Mouse (Mus musculus) spleen, postnatal 14 days (tissue): ENCODE results near the gene Pik3r5.

Source experiments
- DNase-seq, 2 experiments: peaks; one replicate each; pipeline ENCODE4 v3.0.0; 2021 to 2022; ENCODE audit warnings: low spot score in 2 of 2

The Pik3r5 gene

DNA sequence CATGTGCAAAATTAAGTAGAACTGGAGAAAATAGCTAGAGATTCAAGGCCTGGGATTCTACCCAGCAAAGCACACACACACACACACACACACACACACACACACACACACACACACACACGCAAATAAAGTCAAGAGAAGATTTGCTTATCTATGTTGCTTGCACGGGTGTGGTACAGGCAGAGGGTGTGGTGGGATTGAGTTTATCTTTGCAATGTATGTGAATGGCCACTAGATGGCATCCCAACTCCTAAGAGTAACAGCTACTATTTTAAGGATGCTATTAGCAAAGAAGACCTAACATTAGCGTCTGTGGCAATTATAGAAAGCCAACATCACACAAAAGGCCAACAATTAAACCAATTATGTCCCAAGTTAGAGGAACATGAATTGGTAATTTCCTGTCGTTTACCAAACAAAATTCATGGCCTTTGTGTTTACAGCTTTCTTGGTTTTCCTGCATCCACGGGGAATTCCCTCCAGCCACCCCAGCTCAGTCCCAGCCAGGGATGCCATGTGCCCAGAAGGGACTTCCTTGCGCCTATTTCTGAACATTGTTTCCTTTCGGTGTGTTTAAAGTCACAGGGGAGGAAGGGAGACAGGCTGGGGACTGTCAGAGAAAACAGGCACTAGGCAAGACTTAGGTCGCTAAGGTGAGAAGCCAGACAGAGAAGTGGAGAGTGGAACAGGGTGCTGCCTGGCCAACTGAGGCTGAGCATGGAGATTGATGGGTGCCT lies 53.5 kb downstream of the Pik3r5 start:
- no peak for DNase-seq

DNA sequence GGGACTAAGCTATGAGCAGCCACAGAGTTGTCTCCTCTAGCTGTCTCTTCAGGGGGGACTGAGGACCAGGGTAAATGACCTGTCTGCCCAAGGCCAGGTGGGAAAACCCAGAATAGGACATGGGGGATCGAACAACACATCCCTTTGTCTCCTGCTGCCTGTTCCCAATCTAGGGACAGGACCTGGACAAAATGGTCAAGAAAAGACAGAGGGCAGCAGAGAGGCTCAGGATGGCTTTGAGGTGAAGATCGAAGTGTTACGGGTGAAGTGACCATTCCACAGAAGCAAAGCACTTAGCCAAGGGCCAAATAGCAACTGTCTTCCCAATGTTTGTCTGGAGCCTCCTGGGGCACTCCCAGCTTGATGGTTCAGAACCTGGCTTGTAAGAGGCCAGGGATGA lies 54.2 kb downstream of the Pik3r5 start:
- DNase-seq, result no peak

DNA sequence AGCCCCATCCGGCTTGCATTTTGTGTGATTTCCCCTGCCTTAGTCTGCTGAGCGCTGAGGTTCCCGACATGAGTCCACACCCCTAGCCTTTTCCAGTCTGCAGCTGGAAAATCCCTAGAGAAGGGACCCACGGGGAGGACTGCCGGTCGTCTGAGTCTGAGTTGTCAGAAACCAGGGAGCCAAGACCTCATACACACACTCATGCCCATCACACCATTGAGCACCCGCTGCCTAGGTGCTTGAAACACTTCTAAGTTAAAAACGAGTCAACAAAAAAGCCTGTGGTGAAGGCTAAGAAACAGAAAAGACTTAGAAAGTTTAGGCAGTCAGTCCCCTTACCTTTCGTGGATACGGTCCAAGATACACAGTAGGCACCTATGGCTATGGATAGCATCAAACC lies 55.8 kb downstream of the Pik3r5 start:
- no peak for DNase-seq

DNA sequence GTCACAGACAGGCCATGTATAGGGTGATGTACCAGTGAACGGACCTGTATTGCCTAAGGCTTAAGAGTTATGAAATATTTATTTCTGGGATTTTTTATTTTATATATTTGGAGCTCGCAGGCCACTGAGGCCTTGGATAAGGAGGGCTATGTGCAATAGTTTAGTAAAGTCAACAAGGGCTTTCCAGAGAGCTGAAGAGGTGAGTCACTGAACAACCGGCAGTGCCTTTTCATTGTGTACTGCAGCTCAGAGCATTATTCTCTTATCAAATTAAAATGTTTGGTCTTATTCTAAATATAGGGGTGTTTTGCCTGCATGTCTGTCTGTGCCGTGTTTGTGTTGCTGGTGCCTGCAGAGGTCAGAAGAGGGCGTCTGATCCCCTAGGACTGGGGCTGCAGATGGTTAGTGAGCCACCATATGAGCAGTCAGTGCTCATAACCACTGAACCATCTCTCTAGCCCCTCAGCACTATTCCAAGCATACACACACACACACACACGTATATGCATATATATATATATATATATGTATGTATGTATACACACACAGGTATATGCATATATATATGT lies 56.4 kb downstream of the Pik3r5 start:
- no peak for DNase-seq

DNA sequence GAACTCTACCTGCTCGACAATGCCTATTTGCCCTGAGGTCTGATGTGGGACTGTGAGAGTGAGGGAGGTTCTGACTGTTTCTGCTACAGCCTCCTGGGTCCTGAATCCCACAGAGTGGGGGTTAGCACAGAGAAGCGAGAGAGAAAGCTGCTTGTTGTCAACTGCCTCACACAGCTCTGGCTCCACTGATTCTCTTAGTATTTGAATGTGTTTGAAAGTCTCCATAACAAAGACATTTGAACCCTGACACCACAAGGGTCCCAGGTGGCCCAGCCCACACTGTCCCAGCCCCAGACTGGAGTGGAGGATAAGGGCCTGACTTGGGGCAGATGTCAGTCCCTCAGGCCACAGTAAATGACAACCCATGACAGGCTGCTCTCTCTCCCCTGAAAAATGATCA lies 57.3 kb downstream of the Pik3r5 start:
- DNase-seq, result no peak

DNA sequence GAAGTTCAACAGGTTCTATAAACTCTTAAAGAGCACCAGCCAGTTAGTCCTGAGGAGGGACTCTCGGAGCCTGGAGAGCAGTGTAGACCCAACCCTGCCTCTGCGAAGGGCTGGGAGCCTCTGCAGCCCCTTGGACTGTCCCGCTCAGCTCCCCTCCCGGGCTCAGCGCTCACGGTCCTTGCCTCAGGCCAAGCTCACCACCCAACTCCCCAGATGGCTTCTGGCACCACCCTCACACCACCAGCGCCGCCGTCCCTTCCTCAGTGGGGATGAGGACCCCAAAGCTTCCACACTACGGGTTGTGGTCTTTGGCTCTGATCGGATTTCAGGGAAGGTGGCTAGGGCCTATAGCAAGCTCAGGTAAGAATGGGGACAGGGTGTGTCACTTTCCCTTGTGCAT lies 60.7 kb downstream of the Pik3r5 start:
- DNase-seq, result no peak

DNA sequence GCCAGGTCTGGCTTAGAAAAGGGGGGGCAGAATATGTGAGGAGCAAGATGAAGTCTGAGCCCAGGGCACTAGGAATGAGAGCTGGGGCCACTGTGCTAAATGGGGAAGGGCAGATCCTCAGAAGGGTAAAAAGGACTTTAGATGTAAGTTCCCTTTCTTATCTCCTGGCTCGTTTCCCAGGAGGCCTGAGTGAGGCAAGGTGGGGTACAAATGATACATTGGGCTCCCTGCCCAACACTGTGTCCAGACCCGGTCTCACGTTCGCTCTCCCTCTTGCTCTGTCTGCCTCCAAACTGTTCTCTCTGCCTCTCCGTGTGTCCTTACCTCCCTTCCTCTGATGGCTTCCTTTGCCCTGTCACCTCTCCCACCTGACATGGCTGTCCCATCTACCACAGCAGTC lies 61.8 kb downstream of the Pik3r5 start:
- DNase-seq, result no peak

DNA sequence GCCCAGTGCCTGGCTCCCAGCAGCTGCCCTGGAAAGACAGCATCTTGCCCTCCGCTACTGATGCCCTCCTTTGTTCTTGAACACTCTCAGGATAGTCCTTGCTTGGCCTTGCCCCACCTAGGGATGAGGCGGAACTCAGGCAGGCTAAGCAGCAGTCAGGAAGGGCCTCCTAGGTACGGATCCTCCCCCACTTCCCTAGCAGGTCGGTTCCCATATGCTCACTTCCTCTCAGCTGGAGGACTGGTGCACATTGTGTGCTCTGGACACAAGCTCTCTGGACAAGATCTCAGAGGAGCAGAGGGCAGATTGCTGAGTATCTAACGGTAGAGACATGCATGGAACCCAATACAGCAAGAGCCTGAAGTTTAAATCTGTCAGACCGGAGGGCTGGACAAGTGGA lies 65.2 kb downstream of the Pik3r5 start:
- no peak for DNase-seq

DNA sequence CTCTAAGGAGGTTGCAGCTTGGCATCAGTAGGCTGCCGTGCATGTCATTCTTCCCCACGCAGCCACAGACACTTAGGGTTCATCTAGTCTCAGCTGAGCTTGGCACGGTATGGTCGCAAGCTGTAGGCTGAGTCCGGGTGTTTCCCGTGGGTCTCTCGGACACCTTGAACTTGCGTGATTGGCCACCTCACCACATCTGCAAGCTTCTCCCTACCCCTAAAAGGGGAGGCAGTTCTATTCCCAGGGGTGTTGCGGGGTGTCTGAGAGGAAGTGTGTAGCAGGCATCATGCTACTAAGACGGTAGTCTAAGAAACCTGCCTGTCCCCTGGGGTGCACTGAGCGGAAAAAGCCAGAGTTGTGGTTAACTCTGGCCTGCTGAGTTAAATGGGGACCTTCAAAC lies 66.6 kb downstream of the Pik3r5 start:
- DNase-seq, result peak; percentile 48 to 58

DNA sequence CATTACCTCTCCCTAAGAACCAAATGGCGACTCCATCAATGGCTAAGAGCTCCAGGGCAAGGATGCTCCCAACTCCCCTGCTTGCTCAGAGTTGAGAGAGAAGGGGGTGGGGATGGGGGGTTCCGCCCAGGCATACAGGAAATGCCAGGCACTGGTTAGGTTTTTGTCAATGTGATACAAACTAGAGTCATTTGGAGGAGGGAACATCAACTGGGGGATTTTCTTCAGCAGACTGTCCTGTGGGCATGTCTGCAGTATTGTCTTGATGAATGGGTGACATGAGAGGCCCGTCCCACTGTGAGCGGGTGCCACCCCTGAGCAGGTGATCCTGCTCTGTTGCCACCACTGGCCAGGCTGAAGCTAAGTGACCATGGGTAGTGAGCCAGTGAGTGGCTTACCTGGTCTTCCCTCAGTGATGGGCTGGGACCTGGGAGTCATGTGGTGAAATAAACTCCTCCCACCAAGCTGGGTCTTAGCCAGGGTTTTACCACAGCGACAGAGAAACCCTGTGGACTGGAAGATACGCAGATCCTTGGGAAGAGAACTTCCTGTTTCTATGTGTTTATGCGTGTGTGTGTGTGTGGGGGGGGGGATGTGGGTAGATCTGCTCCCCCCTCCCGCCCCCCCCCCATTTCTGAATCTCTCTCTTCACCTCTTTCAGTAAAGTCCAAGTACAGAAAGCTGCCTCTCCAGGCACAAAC lies 67.2 kb downstream of the Pik3r5 start:
- no peak for DNase-seq

DNA sequence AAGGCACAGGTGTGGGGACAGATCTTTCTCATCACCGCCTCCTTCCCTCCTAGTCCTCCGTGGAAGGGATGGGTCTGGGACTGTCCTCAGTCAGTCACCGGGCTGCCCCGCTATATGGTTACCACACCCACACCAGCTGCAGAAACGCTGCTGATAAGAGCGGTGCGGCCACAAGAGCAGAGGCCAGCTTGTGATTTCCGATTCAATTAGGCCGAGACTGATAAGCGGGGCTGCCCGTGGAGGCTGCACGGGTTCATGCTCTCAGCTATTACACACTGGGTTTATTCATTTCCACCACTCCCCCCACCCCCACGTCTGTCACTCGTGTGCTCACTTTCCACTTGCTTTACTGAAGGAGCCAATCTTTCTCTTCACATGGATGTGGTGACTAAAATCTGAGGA lies 69.0 kb downstream of the Pik3r5 start:
- no peak for DNase-seq

DNA sequence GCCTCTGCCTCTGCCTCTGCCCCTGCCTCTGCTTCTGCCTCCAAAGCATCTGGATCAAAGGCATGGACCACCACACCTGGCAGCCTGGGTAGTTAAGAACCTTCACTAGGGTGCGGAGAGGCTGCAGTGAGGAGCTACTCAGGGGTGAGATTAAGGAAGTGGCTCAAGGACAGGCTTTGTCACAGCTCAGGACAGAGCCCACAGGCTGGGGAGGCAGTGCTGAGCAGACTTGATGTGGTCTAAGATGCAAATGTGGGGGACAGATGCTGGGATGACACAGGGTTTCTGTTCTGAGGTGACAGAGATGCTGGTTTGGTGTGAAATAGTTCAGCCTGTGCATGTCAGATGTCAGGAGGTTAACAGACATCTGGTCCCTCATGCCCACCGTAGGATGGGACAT lies 70.5 kb downstream of the Pik3r5 start:
- no peak for DNase-seq

DNA sequence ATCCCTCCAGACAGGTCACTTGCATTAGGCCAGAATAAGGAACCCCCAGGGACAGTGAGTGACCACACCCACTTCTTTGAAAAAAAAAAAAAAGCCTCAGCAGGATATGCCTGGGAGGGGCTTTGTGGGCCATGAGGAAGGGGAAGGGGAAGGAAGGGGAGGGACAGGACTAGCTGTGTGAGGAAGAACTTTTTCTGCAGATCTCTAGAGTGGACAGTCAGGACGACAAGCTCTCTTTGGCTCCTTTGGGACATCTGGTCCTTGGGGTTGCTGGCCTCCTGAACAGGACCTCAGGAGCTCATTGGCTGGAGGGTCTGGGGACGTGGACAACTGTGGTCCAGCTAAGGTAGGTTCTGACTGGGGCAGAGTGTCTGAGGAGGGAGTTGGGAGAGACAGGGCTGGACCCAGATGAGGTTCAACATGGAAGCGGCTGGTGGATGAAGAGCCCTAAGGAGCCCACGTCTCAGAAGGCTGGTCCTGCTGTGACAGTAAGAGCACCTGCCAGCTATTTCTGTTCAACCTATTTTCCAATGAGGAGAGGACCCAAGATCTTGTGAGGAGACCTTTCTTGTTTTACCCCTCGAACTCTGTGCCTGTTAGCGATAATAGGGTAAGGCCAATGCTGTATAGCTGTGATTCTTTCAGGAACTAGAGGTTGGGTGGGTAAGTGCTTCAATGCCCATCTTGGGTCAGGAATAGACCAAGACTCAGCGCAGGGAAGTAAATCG lies 71.1 kb downstream of the Pik3r5 start, which contains the start of gene Pik3r6:
Pik3r6 (plus strand) TSS at position 118 of the 728 bp plus-strand sequence.
- no peak for DNase-seq

DNA sequence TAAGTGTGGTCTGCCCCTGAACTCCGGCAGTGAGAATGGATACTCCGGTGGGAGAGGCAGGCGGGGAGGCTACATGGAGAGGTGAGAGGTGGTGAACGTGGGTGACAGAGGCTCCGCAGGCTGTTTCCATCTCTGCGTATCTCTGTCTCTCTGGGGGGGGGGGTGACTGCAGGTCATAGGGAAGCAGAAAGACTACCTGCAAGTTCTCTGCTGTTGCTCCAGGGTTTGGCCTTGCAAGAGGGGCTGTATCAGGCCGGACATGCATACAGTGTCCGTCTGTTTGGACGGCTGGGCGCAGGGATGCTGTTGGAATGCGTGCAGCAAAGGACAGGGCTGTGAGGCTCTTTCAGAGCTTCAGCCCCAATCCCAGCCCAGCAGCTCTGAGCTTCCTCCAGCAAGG lies 73.0 kb downstream of the Pik3r5 start:
- no peak for DNase-seq

DNA sequence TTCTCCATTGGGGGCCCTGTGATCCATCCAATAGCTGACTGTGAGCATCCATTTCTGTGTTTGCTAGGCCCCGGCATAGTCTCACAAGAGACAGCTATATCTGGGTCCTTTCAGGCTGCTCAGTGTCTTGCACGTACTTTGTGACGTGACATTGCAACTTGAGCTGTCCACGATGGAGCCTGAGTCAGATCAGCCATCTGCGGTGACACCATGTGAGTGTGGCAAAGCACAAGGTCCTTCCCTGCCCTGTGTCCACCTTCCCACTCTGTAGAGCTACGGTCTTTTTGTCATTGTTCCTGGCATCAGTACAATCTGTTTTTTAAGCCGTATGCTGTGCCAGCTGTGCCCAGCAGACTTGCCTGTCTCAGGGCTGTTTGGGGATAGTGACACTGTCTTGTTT lies 75.3 kb downstream of the Pik3r5 start:
- no peak for DNase-seq

DNA sequence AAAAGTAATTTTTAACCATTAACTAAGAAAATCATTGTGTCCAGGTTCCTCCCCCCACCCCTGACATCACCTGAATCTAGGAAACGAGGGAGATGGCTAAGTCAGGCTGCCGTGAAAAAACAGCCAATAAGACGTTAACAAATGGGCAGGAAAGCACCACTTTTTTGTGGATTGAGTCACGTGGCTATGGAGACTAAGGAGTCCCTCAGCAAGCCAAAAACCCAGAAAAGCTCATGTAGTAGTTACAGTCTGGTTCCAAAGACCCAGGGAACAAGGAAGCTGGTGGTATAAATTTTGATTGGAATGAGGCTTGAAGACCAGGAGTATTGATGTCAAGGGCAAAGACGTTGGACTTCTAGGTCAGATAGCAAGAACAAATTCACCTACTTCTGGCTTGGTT lies 76.7 kb downstream of the Pik3r5 start:
- no peak for DNase-seq

DNA sequence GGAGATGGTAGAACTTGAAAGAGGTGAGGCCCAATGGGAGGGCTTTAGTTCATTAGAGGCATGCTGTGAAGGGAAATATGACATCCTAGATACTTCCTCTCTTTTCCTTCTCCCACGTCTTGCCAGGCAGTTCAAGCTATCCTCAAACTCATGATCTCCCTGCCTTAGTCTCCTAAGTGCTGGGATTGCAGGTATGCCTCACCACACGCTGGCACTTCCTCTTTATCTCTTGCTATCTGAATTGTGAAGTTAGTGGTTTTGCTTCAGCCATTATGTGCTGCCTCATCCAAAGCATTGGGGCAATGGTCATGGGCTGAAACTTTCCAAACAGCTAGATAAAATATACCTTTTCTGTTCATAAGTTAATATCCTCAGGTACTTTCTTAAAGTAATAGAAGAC lies 77.3 kb downstream of the Pik3r5 start:
- no peak for DNase-seq

DNA sequence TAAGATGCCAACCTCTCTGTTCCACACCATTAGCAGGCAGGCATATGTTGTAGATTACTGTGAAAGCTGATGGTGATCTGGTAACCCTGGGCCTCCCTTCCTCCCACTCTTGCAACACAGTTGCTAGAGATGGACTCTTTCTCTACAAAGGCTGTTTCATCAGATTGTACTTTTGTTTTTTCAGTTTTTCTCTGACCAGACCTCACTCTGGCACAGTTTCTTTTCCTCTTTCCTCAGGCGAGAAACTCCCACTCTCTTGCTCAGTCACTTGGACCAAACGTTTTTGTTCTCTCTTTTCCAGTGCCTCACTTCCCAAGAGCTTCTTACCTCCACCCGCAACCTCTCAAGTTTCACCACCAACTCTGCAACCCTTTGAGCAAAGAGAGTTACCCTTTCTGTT lies 82.0 kb downstream of the Pik3r5 start:
- DNase-seq, result no peak

DNA sequence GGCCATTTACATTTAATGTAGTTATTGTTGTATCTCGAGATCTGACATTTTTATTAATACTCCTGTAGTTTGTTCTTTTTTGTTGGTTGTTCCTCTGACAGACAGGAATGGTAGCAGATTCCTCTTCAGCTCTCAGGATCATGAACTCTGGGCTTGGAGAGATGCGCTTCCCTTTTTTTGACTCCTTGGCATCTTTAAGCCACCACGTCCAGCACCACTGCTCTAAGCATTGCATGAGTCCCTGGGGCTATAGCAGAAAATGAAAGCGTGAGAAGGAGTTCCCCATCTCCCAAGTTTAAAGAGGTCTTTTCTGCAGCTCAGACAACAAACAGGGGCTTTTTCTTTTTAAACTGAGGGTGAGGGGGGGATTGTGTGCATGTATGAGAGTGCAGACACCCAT lies 87.4 kb downstream of the Pik3r5 start:
- no peak for DNase-seq

DNA sequence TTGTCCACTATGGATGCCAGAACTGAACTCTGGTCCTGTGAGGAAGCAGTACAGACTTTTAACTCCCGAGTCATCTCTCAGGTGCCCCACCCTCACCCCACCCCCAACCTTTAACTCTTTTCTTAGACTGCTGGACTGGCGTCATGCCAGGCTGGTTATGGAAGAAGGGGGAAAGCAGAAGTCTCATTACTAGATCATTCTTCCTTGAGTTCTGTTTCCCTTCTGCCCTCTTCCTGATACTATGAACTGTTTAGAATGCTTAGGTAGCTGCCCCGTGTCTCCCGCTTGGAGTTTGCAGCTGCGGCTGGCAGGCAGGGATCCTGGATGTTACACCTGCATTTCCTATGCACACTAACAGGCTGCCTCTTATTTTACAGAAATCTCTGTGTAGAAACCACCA lies 87.9 kb downstream of the Pik3r5 start:
- DNase-seq, result no peak

DNA sequence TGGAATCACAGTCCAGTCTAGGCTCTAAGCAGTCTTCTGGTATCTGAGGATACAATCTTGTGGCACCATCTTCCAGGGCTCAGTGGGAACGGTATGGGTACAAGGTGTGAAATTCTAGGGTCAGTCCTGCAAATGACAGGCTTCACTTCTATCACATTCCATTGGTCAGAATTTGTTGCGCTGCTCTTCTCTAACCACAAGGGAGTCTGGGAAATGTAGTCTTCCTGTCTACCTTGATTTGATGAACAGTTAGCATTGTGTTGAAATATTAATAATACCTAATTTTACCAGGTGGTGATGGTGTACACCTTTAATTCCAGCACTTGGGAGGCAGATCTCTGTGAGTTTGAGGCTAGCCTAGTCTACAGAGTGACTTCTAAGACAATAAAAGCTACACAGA lies 88.5 kb downstream of the Pik3r5 start:
- no peak for DNase-seq

DNA sequence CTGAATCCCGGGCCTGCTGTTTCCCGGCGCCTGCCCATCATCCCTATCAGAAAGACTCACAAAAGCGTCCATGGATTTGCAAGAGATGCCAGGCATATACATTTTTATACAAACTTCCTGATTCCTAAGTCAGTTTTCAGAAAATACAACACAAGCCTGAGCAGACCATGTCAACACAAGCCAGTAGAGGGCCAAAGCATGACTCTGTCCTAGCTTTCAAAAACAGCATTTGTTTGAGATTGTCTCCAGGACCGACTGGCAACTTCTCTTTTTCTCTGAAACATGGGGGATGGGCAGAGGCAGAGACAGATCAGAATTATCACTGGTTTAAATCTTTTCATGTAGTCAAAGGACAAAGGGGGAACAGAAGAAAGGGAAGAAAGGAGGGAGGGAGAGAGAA lies 89.4 kb downstream of the Pik3r5 start:
- no peak for DNase-seq

DNA sequence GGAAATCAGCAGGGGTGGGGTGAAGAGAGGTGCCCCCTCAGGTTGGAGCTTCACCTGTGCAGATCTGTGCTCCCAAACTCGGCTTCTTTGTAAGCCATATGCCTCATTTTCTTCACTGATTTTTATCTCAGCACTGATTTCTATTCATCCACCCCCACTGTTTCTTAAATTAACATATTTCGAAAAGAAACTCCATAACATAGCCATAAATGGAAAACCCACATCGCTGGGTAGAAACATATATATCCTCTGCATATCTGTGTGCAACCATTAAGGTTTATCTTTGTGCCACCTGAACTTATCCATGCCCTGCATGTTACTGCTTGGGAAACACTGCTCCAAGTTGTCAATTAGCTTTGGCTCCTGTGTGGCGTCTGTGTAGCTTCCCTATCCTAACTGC lies 94.5 kb downstream of the Pik3r5 start:
- no peak for DNase-seq
